Mouse (Mus musculus) adrenal gland, adult 8-10 months (tissue): ENCODE data around the gene Gnai2. TPM values are rescaled to one million over a fixed set of nuclear protein-coding genes. Genes with fewer than 3 reads are reported as not detected.
"Not testable (repeated sequence)": the region's sequence is repeated elsewhere in the genome, so short reads cannot be mapped to it uniquely, and the experiment has no call there.

Source experiments
- DNase-seq: peaks from one replicate; pipeline ENCODE4 v3.0.0; 2022
- total RNA-seq, 4 experiments: library from RNA; stranded (reverse); gene quantifications; 2 replicates each; pipeline ENCODE4 v1.2.4; 2022

Gene Gnai2
- 100 to 1,000 TPM; 229 to 382 (median 295) TPM for total RNA-seq

DNA sequence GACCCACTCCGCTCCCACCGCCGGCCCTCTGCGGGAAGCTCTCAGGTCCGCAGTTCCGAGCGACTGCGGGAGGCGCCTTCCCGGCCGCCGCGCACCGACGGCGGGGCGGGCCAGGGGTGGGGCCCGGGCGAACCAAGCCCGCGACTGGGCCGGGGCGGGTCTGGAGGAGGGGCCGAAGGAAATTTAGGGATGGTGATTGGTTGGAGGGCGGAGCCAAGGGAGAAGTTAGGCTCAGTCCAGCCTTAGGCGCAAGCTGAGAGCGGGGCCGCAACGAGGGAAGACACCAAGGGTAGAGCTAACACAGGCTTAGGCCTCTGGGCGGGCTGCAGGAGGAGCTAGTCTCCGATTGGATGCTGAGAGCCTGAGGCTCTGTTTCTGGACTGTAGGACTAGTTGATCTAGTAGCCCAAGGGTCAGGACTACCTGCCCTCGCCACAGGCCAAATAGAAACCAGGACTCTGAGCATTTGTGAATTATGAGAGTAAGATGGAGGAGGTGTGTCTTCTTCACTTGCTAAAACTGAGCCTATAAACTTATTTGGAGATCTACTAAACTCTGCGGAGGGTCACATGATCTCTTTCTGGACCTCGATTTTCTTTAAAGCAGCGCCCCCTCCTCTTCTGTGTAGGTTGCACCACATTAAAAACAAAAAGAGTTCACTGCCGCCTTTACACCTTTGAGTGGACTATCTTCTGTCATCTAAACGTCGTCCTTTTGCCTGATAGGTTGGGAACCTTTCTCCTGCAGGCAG is at the start of gene Gnai2:
Gene Gnai2 (minus strand): TSS at position 89 of the 750 bp plus-strand sequence.
- peak; percentile 97 for DNase-seq

DNA sequence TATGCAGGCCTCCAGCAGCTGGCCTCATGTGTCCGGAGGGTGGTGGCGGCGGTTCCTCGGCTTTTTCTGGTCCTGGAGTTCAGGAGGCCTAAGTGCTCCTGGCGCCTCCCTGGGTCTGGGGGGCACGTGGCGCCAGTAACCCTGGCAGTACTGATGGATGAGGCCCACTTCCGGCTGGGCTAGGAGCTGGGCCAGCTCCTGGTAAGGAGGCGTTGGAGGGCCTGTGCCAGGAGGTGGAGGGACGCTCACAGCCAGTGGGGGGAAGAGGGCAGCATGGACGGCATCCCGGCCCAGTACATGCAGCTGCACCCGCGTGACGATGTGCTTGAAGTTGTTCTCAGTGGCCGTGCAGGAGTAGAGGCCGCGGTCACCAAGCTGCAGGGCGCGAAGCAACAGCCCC is 47.2 kb upstream of the Gnai2 start:
- DNase-seq, result no peak

- no peak for DNase-seq
Observed at GRCm38 (mm10) chr9:107679501-107679900, 44.3 kb upstream of the Gnai2 start, which contains the start of gene Gnat1. Gene Gnat1 (minus strand): TSS chr9:107679712.

DNA sequence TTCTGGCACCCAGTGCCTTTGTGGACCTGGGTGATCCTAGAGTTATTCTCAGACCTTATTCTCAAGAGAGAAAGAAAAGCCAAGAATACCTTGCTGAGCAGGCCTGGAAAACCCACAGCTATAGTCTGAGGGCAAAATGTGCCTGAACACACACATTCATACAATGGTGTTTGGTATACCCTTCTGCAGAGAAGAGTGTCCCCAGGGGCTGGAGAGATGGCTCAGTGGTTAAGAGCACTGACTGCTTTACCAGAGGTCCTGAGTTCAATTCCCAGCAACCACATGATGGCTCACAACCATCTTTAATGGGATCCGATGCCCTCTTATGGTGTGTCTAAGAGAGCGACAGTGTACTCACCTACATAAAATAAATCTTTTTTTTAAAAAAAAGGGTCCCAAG is 43.7 kb upstream of the Gnai2 start:
- no peak for DNase-seq

DNA sequence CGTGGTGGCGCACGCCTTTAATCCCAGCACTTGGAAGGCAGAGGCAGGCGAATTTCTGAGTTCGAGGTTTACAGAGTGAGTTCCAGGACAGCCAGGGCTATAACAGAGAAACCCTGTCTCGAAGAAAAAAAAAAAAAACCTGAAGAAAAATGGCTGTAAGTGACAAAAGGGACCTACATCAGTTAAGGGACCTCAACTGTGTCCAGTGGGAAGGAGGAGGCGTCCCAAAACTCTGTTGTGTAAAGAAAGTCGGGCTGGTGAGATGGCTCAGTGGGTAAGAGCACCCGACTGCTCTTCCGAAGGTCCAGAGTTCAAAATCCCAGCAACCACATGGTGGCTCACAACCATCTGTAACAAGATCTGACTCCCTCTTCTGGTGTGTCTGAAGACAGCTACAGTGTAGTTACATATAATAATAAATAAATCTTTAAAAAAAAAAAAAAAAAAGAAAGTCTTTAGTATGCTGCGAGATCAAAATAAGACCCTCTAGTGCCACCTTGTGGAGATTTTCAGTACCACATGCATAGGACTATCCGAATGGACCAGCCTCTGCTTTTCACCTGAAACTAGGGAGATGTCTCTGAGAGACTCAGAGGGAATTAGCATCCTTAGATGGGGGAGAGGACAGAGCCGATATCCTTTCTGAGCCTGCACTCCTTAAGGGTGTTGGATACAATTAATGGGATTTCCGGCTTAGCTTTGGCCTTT is 42.8 kb upstream of the Gnai2 start:
- DNase-seq, result not testable (repeated sequence)

DNA sequence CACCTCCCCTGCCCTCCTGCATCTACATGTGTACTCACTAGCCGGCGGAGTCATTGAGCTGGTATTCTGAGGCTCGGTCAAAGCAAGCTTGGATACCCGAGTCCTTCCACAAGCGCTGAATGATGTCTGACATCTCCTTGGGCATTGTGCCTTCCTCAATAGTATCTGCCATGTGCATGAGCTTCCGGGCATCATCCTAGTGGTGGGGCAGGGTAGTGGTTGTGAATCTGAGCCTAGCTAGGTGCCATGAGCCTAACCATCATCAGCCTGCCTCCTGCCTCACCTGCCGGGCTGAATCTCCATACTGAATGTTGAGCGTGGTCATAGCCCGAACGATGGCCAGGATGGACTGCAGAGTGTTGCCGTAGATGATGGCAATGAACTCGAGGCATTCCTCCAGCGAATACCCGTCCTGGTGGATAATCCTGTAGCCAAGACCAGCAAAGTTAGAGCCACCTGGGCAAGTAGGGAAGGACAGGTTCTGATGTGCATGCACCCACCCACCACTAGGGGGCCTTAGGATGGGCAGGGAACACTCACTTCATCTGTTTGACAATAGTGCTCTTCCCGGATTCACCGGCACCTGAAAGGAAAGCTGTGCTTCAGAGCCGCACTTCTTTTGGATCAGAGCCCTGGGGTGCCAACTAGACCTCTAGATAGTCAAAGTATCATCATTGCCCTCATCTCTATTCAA is 42.1 kb upstream of the Gnai2 start:
- DNase-seq, result no peak

GRCm38 (mm10) chr9:107676302-107676701 is 41.1 kb upstream of the Gnai2 start:
- DNase-seq, result no peak

DNA sequence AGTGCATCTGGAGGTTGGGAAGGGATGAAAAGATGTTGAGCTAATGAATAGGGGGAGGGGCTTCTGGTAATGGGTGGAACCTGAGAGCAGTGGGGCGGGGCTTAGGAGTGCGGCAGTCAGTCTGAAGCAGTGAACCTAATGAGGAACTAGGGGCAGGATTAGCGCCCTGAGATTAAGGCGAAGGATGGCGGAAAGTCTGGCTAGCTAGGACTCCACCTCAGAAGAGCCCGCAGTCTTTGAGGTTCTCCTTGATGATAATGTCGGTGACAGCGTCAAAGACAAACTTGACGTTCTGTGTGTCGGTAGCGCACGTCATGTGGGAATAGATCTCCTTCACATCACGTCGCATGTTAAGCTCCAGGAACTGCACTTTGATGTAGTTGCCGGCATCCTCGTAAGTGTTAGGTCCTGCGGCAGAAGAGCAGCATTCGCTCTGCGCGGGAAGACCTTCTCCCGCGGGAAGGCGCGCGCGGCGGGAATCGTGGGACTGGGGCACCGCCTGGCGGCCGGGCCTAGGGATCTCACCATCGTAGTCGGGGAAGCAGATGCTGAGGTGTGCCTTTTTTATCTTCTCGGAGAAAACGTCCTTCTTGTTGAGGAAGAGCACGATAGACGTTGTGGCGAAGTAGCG is 40.6 kb upstream of the Gnai2 start:
- DNase-seq, result no peak

GRCm38 (mm10) chr9:107674609-107675429 is 39.7 kb upstream of the Gnai2 start:
- no peak for DNase-seq

- no peak for DNase-seq
Observed at GRCm38 (mm10) chr9:107670259-107670658, 35.1 kb upstream of the Gnai2 start.

DNA sequence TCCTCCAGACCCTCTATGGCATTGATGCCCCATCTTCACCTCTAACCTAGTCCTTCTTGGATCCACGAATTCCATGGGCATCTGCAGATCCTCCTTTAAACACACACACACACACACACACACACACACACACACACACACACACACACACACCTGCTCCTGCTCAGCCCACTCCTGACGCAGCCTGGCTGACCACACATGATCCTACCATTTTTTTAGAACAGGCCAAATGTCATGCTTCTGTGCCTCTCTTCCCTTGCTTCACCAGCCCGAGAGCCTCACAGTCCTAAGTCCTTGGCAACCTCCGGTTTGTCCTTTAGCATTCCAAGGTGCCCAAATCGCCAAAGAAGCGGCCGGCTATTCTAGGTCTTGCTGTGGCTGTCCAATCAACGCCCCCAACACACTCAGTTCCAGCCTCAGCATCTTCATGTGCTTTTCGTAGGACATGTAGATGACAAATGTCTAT is 34.3 kb upstream of the Gnai2 start, which contains the start of gene Slc38a3:
Gene Slc38a3 (minus strand): TSS at position 51 of the 466 bp plus-strand sequence.
- no peak for DNase-seq

DNA sequence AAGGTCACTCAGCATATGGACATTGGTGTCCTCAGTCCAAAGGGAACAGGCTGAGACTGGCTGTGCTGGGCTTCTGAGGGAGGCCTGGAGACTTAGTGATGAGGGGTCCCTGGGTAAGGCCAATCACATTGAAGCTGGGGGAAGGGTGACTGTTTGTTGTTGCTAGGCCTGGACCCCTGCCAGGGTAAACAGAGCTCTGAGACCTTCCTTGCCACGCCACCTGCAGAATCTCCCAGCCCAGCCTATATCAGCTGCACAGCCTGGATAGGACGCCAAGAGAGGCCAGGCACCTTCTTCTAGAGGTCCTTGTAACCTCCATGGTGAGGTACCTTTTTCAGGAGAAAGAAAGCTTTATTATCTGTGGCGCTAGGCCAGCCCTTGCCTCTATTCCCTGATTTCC is 33.7 kb upstream of the Gnai2 start:
- DNase-seq, result no peak

- DNase-seq, result no peak
Observed at GRCm38 (mm10) chr9:107668011-107668410, 32.8 kb upstream of the Gnai2 start.

GRCm38 (mm10) chr9:107667219-107667618 is 32.1 kb upstream of the Gnai2 start:
- no peak for DNase-seq

DNA sequence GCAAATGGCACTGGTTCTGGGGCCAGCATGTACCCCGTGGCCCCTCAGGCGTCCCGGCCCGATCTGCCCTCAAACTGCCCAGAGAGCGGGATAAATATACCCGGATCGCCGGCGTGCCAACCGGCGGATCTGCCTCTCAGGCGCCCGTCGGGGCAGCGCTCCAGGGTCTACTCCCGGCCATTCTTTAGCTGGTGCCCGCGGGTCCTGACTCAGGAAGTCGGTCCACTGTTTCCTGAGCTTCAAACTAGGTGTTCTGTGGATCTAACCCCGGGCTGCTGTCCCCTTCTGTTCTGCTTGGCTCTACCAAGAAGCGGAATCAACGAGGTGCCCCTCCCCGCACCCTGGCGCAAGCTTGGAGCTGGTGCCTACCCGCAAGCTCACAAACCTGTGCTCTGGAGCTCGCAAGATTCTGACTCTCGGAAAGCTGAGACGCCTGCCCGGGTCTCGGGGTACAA is 31.6 kb upstream of the Gnai2 start:
- no peak for DNase-seq

DNA sequence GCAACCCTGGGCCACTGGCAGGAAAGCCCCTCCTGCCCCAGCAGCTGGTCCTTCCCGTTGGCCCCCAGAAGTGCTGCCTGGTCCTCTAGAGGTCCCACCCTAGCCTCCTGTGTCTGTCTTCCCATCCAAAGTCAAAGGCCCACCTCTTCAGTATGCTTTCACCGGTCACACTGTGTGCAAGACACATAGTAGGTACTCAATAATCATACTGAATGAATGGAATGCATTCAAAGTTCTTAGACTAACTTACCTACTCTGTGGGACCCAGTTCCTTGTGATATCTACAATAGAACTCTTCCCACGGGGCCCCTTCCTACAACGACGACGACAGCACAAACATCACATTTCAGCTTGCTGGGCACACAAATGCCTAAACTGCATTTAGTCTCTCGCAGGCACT is 30.1 kb upstream of the Gnai2 start:
- no peak for DNase-seq

- no peak for DNase-seq
Observed at GRCm38 (mm10) chr9:107663525-107663924, 28.4 kb upstream of the Gnai2 start.

GRCm38 (mm10) chr9:107662342-107662741 is 27.2 kb upstream of the Gnai2 start:
- no peak for DNase-seq

GRCm38 (mm10) chr9:107660777-107661176 is 25.6 kb upstream of the Gnai2 start:
- DNase-seq, result no peak

GRCm38 (mm10) chr9:107659961-107660360 is 24.8 kb upstream of the Gnai2 start:
- DNase-seq, result no peak

DNA sequence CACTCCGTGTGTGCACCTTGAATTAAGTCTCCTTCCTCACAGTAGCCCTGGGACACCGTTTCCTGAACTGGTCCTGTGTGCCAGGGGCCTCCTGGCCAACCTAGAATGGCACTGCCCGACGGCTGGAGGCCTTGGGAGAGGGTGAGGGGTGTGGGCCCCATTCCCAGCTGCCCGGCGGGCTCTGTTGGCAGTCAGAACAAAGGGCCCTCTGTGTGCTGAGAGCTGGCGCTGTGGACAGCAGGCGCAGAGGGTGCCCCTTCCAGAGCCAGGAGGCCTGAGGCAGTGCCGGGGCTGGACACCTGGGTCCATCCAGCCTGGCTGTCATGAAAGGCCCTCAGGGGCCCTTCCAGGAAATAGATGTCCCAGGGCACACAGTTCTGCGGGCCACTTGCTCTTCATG is 24.4 kb upstream of the Gnai2 start:
- DNase-seq, result no peak

GRCm38 (mm10) chr9:107658096-107658495 is 22.9 kb upstream of the Gnai2 start:
- no peak for DNase-seq
